Mouse (Mus musculus) kidney, embryonic 16.5 days (tissue): ENCODE results near the gene Cyp4f39. TPM values are rescaled to one million over a fixed set of nuclear protein-coding genes. Genes with fewer than 3 reads are reported as not detected.

Experiments used
- ATAC-seq: fragments of 200-750 bp; cut with Nextera tagmentation; 2 replicates; pipeline ENCODE4 v1.8.0; 2017; ENCODE audit warnings: moderate TSS enrichment; ENCODE audit not compliant: low FRiP score, low TSS enrichment
- H3K27ac ChIP-seq: fragments of 300-500 bp; sonication (generic); 2 replicates; pipeline ENCODE4 v1.5.1; 2014; ENCODE audit warnings: low read length
- H3K27me3 ChIP-seq: fragments of 300-500 bp; sonication (generic); 2 replicates; pipeline ENCODE4 v1.6.1; 2014; ENCODE audit warnings: low read length, control low read depth, mixed read lengths; ENCODE audit not compliant: insufficient read depth
- H3K36me3 ChIP-seq: fragments of 300-500 bp; sonication (generic); 2 replicates; pipeline ENCODE4 v1.6.1; 2014; ENCODE audit warnings: low read length, control low read depth, mixed read lengths; ENCODE audit not compliant: insufficient read depth
- H3K4me1 ChIP-seq: fragments of 300-500 bp; sonication (generic); 2 replicates; pipeline ENCODE4 v1.6.1; 2014; ENCODE audit warnings: low read length, control low read depth, mixed read lengths; ENCODE audit not compliant: insufficient read depth
- H3K4me2 ChIP-seq: fragments of 300-500 bp; sonication (generic); replicated peaks from 2 replicates; pipeline ENCODE4 v1.6.1; 2014; ENCODE audit warnings: low read depth, low read length
- H3K4me3 ChIP-seq: fragments of 300-500 bp; sonication (generic); 2 replicates; pipeline ENCODE4 v1.5.1; 2014; ENCODE audit warnings: mild to moderate bottlenecking, low read length
- H3K9ac ChIP-seq: fragments of 300-500 bp; sonication (generic); replicated peaks from 2 replicates; pipeline ENCODE4 v1.6.1; 2014; ENCODE audit warnings: low read length
- H3K9me3 ChIP-seq: fragments of 300-500 bp; sonication (generic); 2 replicates; pipeline ENCODE4 v1.6.1; 2016; ENCODE audit warnings: low read length, control low read depth
- WGBS: fragments of 180-500 bp; shearing (Covaris S2); extraction: QIAGEN DNeasy Blood & Tissue Kit; methylation state at CpG from one replicate; pipeline ENCODE4 v1.1.7; 2014; 5-methylcytosine and 5-hydroxymethylcytosine counted together
- polyA plus RNA-seq: library from polyadenylated mRNA; unstranded; fragments of >200 nt; fragmentation: Nextera tagmentation; extraction: Ambion mirVana; gene quantifications from 2 replicates; pipeline ENCODE4 v1.2.1, GENCODE M21; 2015

The Cyp4f39 gene
- polyA plus RNA-seq, 1 experiment from 2014 or later = 1.0 TPM

- Histone ChIP-seq H3K9ac (no peak overlapping the region), H3K9me3 (no peaks in the 10 kb centered on the region), H3K36me3 (no peaks in the 10 kb centered on the region), H3K4me3 (no peak overlapping the region), H3K4me1 (peaks cover 7% of the 10 kb centered on the region), H3K4me2 (no peak overlapping the region), H3K27me3 (0 out of 2 replicates have a peak, but pooled peaks cover 2% of the 10 kb centered on the region), H3K27ac (no peak overlapping the region)
- no peak for ATAC-seq
- WGBS = 48% methylated on average over 2 of the region's 2 CpGs
These were observed 2.5 kb downstream of the Cyp4f39 start for GRCm38 (mm10) chr17:32454997-32455396.

GRCm38 (mm10) chr17:32468494-32468893 lies 16.0 kb downstream of the Cyp4f39 start:
- Histone ChIP-seq H3K4me3 (no peak overlapping the region), H3K9me3 (no peaks in the 10 kb centered on the region), H3K36me3 (no peaks in the 10 kb centered on the region), H3K27ac (no peak overlapping the region), H3K9ac (no peak overlapping the region), H3K4me1 (no peaks in the 10 kb centered on the region), H3K27me3 (no peaks in the 10 kb centered on the region), H3K4me2 (no peak overlapping the region)
- 54% methylated on average over 7 of the region's 7 CpGs for WGBS
- no peak for ATAC-seq

- no peaks in the 10 kb centered on the region for H3K4me1 ChIP-seq
- no peaks in the 10 kb centered on the region for H3K9me3 ChIP-seq
- 83% methylated on average over 4 of the region's 4 CpGs for WGBS
- no peak for ATAC-seq
- no peak overlapping the region for H3K9ac ChIP-seq
- H3K36me3 ChIP-seq = no peaks in the 10 kb centered on the region
- H3K4me2 ChIP-seq = no peak overlapping the region
- H3K4me3 ChIP-seq = no peak overlapping the region
- H3K27ac ChIP-seq = no peak overlapping the region
- H3K27me3 ChIP-seq = no peaks in the 10 kb centered on the region
These were observed 18.3 kb downstream of the Cyp4f39 start for GRCm38 (mm10) chr17:32470795-32471194.

- Histone ChIP-seq H3K9ac (no peak overlapping the region), H3K4me3 (no peak overlapping the region), H3K27ac (no peak overlapping the region), H3K4me2 (no peak overlapping the region), H3K4me1 (no peaks in the 10 kb centered on the region), H3K36me3 (no peaks in the 10 kb centered on the region), H3K9me3 (no peaks in the 10 kb centered on the region), H3K27me3 (no peaks in the 10 kb centered on the region)
- no peak for ATAC-seq
- WGBS = 61% methylated on average over 7 of the region's 7 CpGs
These were observed 19.7 kb downstream of the Cyp4f39 start for GRCm38 (mm10) chr17:32472176-32472575.

GRCm38 (mm10) chr17:32474954-32475560 lies 22.5 kb downstream of the Cyp4f39 start:
- H3K4me3 ChIP-seq = no peak overlapping the region
- H3K27ac ChIP-seq = no peak overlapping the region
- no peaks in the 10 kb centered on the region for H3K36me3 ChIP-seq
- WGBS = 79% methylated on average over 5 of the region's 5 CpGs
- no peak for ATAC-seq
- no peaks in the 10 kb centered on the region for H3K4me1 ChIP-seq
- H3K9ac ChIP-seq = no peak overlapping the region
- H3K4me2 ChIP-seq = no peak overlapping the region
- no peaks in the 10 kb centered on the region for H3K9me3 ChIP-seq
- no peaks in the 10 kb centered on the region for H3K27me3 ChIP-seq

- Histone ChIP-seq H3K9me3 (no peaks in the 10 kb centered on the region), H3K36me3 (no peaks in the 10 kb centered on the region), H3K4me1 (no peaks in the 10 kb centered on the region), H3K27ac (no peak overlapping the region), H3K9ac (no peak overlapping the region), H3K27me3 (no peaks in the 10 kb centered on the region), H3K4me3 (no peak overlapping the region), H3K4me2 (no peak overlapping the region)
- WGBS = 85% methylated on average over 1 of the region's 1 CpGs
- no peak for ATAC-seq
These were observed 24.7 kb downstream of the Cyp4f39 start for GRCm38 (mm10) chr17:32477204-32477603.

GRCm38 (mm10) chr17:32478727-32479126 lies 26.2 kb downstream of the Cyp4f39 start:
- no peak for ATAC-seq
- Histone ChIP-seq H3K4me3 (no peak overlapping the region), H3K36me3 (no peaks in the 10 kb centered on the region), H3K4me2 (no peak overlapping the region), H3K27me3 (no peaks in the 10 kb centered on the region), H3K9ac (no peak overlapping the region), H3K9me3 (no peaks in the 10 kb centered on the region), H3K4me1 (no peaks in the 10 kb centered on the region), H3K27ac (no peak overlapping the region)
- WGBS = 69% methylated on average over 2 of the region's 2 CpGs

- WGBS = 11% methylated on average over 8 of the region's 8 CpGs
- ATAC-seq = no peak
- H3K9ac ChIP-seq = no peak overlapping the region
- H3K4me3 ChIP-seq = no peak overlapping the region
- no peaks in the 10 kb centered on the region for H3K4me1 ChIP-seq
- H3K36me3 ChIP-seq = no peaks in the 10 kb centered on the region
- H3K9me3 ChIP-seq = no peaks in the 10 kb centered on the region
- no peak overlapping the region for H3K27ac ChIP-seq
- no peak overlapping the region for H3K4me2 ChIP-seq
- no peaks in the 10 kb centered on the region for H3K27me3 ChIP-seq
These were observed 27.3 kb downstream of the Cyp4f39 start for GRCm38 (mm10) chr17:32479554-32480506.

- 78% methylated on average over 14 of the region's 14 CpGs for WGBS
- ATAC-seq = no peak
These were observed 29.2 kb downstream of the Cyp4f39 start for GRCm38 (mm10) chr17:32481766-32482165.

GRCm38 (mm10) chr17:32483200-32483599 lies 30.7 kb downstream of the Cyp4f39 start:
- 18% methylated on average over 18 of the region's 18 CpGs for WGBS
- Histone ChIP-seq H3K9me3 (no peaks in the 10 kb centered on the region), H3K4me3 (peak overlapping the region; percentile 17; the same call in 1 of the 2 replicates), H3K36me3 (no peaks in the 10 kb centered on the region), H3K4me1 (no peaks in the 10 kb centered on the region), H3K9ac (no peak overlapping the region), H3K4me2 (peak overlapping the region; percentile 39), H3K27ac (no peak overlapping the region), H3K27me3 (no peaks in the 10 kb centered on the region)
- peak; percentile 93 for ATAC-seq

More at GRCm38 (mm10) chr17:32481766-32482165, 29.2 kb downstream of the Cyp4f39 start:
- Histone ChIP-seq H3K4me2 (no peak overlapping the region), H3K36me3 (no peaks in the 10 kb centered on the region), H3K4me3 (no peak overlapping the region), H3K27me3 (no peaks in the 10 kb centered on the region), H3K9me3 (no peaks in the 10 kb centered on the region), H3K9ac (no peak overlapping the region), H3K27ac (no peak overlapping the region), H3K4me1 (no peaks in the 10 kb centered on the region)
